Mouse (Mus musculus): ENCODE measurements around the gene Ptpn20.

DNA sequence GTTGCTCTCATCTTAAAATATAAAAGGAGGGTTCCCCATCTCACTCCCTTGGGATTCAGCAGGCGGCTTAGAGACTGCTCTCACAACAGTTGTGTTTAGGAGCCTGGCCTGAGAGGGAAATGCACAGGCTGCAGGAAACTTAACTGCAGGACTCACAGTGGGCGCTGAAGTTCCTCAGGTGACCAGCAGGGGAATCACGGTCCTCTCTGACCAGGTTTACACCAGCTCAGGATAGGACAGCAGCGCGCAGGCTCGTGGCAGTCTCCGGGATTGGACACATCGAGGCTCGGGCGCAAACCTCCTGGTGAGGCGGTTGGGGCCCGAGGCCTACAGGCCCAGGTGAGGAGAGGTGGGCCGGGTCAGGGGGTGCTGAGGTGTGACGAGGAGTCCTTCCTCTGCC is at the start of gene Ptpn20:
- TF ChIP-seq CTCF (IDR thresholded peaks at IDR 0.05): peak; percentile 37
- no peak for TF ChIP-seq EP300 (IDR thresholded peaks at IDR 0.05; ENCODE audit: insufficient read depth, low read depth, low read length)
